Mouse (Mus musculus) left cerebral cortex, adult 11 months (tissue): ENCODE results near the gene Apoa2.

Experiments
- DNase-seq: peaks from one replicate; pipeline ENCODE4 v3.0.0; 2022; ENCODE audit warnings: low spot score

Gene Apoa2

DNA sequence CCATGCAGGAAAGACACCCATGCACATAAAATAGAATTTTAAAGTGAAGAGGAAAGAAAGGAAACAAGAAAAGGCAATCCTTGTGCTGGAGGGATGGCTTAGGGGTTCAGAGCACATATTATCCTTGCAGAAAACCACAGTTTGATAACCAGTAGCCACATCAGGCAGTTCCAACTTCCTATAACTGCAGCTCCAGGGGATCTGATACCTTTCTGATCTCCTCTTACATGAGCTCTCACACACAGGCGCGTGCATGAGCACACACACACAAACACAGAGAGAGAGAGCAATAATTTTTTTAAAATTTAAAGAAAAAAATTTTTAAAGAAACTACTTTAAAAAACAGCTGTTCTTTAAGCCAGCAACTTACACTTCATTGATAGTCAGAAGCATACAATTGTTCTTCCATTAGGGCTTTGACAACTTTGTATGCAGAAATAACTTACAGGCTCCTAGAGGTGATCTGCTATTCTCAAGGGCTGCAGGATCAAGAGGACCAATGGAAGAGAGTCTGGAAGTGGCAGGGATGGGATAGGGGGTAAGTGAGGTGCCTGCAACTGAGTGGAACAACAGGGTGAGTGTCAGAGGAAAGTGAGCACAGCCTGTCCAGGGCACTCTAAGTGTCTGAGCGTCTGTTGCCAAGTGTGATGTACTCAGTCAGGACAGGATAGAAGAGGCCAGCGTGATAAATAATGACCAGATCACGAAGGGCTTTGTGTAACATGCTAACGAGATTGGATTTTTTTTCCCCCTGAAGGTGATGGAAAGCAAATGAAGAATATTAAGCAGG, 19.0 kb upstream of the Apoa2 start:
- no peak for DNase-seq

DNA sequence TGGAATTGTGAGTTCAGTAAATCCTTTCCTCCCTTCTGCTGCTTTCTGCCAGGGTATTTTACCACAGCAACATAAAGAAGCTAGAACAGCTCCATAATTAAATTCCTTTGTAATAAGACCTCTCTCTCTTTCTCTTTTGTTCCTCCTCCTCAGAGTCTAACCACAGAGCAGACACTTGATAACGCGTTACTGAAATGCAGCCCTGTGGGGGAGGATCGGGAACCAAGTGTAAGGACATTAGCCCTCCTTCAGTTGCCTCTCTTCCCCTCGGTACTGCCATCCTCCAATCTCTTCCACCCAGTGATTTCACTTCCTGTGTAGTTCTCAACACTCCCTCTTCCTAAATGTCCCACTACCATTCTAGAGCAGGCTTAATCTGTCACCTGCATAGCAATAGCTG, 15.4 kb upstream of the Apoa2 start:
- DNase-seq: no peak

DNA sequence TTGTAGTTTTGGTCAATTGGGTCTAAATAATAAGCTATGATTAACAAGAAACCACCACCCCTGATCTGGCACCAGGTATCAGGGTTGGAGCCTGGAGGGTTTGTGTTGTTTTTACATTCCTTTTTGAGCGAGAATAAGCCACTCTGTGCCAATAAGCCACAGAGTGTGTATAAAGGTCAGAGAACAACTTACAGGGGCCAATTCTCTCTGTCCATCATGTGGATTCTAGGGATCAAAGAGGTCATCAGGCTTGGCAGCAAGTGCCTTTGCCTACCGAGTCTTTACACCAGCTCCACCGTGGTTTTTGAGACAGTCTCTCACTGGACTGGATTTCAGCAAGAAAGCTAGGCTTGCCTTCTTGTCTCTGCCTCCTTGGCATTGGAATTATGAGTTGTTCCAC, 12.0 kb upstream of the Apoa2 start:
- DNase-seq: no peak

DNA sequence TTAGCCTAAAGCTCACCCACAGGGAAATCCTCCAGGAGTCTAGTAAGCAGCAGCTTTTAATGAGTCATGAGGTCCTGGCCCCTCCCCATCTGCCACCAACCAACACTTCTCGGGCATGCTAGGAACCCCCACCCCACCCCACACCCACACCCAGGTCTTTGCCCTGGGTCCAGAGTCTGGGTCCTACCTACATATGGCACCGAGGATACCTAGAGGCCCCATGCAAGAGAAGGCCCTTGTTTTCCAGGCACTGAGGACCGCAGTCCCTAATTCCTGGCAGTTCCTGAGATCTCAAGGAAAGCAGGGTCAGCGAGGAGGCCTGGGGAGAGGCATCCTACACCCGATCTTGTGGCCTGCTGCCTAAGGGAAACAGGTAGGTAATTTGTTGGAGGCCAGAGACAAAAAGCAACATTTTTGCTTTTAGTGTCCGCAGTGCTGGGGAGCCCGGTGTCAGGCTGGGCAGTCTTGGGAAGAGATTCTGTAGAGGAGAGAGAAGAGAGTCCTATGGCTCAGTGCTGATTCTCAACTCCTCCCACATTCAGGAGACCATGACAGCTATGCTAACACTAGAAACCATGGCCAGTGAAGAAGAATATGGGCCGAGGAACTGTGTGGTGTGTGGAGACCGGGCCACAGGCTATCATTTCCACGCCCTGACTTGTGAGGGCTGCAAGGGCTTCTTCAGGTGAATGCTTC, 10.9 kb upstream of the Apoa2 start, which contains the start of gene Nr1i3:
Gene Nr1i3, plus strand, starts transcription at position 170 of the 696 bp plus-strand sequence.
- no peak for DNase-seq

DNA sequence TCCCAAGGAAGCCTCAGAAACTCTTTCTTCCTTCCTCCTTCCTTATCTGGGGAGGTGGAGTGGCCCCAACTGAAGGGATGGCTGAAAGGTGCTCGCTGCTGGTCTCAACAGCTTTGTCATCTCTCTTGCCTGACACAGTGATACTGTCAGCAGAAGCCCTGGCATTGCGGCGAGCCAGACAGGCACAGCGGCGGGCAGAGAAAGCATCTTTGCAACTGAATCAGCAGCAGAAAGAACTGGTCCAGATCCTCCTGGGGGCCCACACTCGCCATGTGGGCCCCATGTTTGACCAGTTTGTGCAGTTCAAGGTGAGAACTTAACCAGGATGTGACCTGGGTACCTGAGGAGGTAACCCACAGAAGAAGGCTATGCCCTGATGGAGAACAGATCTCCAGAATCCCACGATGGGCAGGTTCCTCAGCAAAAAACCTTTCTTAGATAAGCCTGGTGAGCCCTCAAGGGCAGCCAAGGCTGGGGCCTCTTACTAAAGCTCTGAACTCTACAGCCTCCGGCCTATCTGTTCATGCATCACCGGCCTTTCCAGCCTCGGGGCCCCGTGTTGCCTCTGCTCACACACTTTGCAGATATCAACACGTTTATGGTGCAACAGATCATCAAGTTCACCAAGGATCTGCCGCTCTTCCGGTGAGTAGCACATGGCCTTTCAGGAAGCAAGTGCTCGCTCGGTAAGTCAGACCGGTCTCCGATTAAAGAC, 8.5 kb upstream of the Apoa2 start:
- DNase-seq: no peak

DNA sequence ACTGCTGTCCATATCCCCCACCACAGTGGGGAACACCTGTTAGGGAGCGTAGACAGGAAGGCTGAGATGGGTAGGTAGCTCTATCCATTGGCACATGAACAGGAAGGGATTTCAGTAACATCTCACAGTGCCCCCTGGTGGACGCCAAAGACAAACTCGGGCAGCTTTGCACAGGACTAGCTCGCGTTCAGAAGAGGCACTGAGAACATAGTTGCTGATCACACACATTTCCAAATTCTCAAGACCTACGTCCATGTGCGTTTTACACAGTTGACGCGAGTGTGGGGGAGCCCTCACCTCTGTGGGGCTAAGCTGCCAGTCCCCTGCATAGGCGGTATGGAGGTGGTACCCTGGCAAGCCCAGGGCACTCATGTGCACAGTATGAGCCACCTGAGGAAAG, 4.0 kb upstream of the Apoa2 start:
- peak; percentile 82 for DNase-seq

DNA sequence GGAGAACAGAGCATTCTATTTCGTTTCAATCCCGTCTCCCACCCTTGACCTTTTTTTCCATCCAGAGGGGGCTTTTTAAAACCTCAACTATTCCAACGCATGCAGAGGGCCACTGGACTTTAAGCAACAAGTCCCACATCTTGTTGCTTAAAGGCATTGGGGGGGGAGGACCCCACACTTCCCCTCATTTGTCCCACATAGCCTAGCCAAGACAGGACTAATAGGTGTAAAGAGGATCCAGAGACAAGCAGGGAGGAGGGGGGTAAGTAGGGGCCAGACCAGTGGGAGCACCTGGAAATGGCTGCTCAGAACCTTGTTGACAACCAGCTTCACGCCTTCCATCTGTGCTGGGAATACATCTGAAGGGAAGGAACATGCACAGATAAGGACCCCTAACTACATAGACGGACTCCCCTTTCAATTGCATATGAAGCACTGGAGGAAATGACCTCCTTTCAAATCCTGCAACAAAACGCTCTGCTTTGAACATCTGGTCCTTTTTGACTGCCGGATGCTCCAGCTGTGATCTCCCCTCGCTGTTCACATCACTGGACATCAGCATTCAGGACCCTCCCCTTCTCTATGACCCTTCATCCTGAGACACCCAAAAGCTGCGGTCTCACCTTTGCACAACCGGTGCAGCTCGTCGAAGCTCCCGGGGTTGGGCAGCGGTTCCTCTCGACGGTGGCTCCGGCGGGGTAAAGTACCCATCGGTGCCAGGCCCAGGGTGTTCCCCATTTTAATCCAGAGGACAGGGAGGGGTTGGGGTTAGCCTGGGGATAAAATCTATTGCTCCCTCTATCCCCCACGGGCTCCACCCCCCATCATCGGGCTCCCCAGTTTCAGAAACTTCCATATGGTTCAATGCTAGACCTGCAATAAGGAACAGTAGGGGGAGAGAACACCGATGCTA, 3.3 kb upstream of the Apoa2 start:
- no peak for DNase-seq

DNA sequence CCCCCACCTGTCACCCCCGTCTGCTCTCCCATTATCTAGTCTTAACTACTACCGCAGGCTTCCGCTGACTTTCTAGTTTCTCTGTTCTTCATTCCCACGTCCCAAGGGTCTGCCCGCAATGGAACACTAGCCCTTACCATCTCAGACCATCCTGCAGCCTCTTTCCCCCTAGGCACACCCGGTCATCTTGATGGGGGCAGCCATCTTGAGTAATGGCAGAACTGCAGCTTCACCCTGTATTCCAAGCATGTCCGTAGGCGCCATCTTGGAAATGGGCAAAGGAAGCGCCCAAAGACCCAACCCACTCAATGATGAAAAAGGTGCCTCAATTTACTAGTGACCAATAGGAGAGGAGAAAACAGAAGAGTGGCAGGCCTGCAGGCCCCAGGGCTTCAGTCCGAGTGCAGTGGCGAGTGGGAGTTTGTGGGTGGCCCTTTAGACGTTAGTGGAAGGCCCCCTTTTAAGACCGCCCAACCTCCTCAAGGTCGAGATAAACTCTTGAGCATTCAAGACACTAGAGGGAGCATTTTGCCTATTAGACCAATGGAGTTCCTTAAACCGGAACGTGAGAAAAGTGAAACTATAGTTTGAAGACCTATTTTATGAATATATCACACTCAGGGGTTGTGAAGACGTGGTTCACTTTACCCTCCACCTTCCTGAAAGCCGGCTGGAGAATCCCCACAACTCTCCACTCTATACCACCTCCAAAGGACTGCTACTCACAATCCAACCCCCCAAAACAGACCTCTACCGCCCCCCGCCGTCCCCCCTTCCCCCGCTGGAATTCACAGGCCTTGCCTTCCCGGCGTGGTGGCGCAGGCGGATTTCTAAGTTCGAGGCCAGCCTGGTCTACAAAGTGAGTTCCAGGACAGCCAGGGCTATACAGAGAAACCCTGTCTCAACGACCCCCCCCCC, 2.4 kb upstream of the Apoa2 start, which contains the start of gene Tomm40l:
Gene Tomm40l, minus strand, starts transcription at position 277 of the 918 bp plus-strand sequence.
- DNase-seq: peak; percentile 97

DNA sequence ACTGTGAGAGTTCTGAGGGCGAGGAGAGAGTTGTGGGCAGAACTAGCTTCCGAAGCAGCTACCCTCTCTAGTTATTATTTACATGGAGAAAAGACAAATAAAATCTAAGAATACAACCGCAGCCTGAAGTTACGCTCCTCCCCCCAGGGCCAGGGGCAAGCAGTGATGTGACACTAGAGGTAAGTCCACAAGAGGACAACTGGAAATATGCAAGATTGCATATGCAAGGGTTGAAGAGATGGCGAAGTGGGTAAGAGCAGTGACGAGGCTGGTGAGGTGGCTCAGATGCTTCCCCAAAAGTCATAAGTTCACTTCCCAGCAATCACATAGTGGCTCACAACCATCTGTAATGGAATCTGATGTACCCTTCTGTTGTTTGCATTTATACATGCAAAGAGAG, 1.7 kb upstream of the Apoa2 start:
- DNase-seq: no peak

DNA sequence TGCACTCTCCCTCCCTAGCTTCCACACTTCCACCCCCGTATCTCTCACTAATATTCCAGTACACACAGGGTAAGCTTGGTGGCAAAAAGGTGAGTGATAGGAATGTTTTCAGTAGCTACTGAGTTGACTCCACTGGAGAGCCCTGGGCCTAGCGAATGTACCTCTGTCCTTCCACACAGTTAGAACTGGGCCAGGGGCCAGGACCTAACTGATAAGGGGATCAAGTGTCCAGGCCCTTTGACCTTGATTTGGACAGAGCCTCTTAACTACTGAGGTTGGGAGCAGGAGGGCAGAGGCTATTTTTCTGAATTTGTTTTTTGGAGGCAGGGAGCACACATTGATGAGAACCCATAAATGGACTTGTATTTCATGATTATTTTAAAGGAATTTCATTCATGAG, 1.1 kb upstream of the Apoa2 start:
- no peak for DNase-seq

DNA sequence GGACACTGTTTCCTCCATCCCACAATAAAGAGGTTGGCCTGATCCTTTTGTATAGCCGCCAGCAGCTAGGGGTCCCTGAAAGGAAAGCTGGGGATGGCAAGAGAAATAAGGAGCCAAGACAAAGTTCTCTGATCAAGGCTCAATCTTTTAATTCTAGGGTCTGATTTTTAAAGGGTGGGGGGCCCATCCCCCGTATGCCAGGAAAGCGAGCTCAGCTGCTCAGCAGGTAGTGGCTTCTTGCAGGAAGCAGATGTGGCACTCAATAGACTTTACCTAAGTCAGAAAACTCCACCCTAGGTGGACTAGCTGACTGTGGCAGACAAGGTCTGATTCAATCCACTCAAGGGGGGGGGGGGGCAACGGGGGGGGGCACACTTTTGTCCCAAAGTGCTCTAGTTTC, 1.9 kb downstream of the Apoa2 start:
- DNase-seq: no peak

DNA sequence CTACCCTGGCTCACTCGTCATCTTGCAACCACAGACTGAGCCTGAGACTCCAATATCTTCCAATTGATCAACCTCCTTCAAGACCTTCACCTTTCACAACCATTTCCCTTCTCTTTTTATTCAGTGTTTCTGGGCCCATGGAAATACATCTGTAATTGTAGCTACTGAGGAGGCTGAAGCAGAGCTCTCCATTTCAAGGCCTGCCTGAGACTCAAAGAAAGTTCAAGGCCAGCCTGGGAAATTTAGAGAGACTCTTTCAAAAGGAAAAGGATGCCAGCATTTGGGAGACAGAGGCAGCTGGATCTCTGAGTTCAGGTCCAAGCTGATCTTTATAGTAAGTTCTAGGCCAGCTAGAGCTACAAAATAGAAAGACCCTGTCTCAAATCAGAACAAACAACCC, 3.0 kb downstream of the Apoa2 start:
- DNase-seq: no peak

DNA sequence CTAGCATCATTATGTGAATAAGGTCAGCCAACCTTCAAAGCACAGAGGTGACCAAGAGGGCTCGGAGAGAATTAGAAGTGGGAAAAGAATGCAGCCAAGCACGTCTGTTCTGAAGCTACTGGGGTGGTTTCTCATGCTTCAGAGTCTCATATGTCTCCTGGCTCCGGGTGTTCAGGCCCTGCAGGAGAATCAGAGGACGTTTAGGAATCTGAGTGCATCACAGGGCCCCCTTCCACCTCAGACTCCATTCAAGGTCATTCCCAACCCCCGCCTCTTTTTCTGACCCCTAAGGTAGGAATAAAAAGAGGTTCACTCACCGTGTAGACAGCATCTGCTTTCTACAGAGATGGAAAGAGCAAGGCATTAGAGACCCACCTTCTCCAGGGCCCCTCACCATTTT, 4.9 kb downstream of the Apoa2 start:
- DNase-seq: no peak

DNA sequence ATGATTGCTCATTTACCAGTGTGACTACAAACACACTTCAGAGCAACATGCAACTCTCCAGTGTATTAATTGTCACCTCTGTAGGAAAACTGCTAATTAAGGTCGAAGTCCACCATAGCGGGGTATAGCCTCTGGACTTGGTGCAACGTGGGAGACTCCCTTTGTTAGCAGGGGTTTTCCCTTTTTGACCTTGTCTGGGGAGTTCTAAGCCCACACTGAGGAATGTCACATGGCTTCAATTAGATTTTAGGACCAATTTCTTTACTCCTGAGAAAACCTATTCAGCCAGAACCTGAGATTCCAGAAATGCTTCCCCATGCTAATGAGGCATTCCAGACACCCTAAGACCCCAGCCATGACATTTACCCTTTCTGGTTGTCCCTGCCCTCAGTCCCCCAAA, 5.4 kb downstream of the Apoa2 start:
- no peak for DNase-seq

DNA sequence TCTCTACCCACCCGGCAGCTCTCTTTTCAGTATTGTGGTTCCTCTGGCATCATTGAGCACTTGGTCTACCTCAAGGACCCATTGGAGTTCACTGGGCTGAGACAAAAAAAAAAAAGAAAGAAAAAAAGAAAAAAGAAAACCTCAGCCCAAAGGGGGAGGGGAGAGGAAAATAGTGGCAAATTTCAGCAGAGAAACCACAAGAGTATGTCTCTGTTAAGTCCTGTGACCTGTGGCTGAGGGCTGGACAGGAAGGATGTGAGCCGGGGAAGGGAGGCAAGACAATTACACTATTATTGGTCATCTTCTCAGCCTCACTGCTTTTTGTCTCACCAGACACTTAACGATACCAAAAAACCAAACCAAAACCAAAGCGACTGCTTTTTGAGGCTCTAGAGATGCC, 7.0 kb downstream of the Apoa2 start:
- DNase-seq: no peak

DNA sequence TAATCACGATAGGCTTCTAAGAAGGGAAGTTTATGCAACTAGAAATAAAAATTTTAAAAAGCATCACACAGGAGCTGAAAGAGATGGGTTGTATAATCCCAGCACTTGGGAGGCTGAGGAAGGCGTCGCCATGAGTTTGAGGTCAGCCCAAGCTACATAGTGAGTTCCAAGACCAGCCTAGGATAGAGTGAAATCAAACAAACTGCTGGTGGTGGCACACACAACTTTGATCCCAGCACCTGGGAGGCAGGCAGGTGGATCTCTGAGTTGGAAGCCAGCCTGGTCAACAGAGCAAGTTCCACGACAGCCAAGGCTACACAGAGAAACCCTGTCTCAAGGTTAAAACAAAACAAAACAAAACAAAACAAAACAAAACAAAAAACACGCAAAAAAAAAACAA, 7.5 kb downstream of the Apoa2 start:
- no peak for DNase-seq

DNA sequence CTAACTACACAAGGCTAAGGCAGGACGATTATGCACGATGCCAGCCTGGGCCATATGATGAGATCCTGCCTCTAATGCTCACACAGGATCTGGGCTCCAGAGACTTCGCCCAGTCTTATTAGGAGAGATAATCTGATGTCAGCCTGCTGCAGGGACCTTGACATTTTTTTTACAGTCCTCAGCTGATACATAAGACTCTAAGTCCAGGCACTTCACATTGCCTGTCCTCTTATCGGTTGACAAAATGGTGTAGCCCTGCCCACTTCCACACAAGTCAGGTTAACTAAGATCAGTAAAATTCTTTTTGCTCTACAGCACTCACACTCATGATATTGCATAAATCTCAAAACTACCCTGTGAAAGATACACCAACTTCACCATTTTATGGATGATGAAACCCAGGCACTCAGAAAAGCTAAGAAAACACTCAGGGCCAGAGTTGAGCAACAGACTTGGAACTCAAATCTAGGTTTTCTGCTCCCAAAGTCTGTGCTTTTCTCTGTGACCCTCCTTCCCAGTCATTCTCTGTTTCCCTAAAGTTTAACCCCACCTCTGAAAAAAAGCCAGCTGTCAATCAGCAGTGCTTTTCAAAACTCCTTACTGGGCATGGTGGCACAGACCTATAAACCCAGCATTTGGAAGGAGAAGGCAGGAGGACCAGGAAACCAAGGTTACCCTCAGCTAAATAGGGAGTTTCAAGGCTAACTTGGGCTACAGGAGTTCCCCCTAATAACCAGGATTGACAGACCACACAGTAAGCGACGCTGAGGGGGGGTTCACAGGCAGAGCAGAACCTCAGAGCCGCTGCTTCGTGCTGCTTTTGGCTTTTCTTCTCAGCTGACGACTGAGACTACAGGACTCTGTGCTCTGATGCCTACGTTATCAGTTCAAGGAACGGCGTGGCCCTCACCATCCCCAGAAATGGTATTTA, 8.2 kb downstream of the Apoa2 start:
- DNase-seq: no peak

DNA sequence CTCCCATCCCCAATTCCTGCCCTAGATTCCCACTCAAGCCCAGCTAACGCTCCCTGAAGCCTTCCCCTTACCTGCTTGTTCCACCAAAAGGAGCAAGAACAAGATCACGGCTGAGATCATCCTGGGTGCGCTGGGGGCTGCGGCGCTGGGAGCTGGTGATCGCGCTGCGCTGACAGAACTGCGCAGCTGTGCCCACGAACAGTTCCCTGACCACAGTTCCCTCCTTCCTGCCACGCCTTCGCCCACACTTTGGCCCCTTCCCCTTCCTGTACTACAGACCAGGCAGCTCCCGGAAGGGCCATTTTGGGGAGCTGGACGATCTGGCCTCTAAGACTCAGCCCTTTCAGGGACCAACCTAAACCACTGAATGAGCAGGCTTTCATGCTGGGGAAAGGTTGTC, 9.3 kb downstream of the Apoa2 start, which contains the start of gene Fcer1g:
Gene Fcer1g, minus strand, starts transcription at position 240 of the 400 bp plus-strand sequence.
- no peak for DNase-seq

DNA sequence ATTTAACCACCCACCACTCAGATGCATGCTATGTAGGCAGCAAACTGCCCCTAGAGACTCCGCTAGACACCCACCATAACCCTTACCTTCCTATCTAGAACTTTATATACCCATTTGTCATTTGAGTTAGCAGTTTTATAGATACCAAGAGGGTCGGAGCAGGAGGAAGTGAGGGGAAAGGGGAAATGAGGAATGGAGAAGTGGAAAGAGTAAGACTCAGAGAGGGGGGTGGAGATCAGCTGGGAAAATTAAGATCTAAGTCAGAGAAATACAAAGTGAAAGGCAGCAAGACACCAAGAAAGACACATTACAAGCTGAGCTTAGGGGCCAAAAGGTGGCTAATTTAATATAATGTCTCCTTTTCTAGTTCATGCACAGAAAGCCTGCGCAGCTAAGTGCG, 9.7 kb downstream of the Apoa2 start:
- DNase-seq: no peak

DNA sequence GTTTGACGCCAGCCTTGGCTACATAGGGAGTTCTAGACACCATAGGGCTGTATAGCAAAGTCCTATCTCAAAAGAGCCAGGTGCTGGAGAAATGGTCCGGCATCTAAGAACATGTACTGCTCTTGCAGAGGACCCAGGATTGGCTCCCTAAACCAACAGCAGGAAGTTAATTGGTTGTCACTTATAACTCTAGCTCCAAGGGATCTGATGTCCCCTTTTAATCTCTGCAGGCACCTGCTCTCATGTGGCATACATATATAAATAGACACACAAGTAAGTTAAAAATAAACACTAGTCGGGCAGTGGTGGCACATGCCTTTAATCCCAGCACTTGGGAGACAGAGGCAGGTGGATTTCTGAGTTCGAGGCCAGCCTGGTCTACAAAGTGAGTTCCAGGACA, 10.9 kb downstream of the Apoa2 start:
- DNase-seq: no peak
